Mouse (Mus musculus): Measurements from ENCODE around the gene Ifi27.
A peak's percentile ranks its signal among the peaks of the same experiment; 100 is the strongest.

GRCm38 (mm10) chr12:103389348-103389727 is 44.7 kb upstream of the Ifi27 start:
- peak; percentile 57; the same call in 1 of the 2 replicates for TF ChIP-seq GATA1 (IDR thresholded peaks at IDR 0.05; ENCODE audit: low read length)
- TF ChIP-seq TAL1 (IDR thresholded peaks at IDR 0.05; ENCODE audit: low read length), result no peak
